Mouse (Mus musculus) kidney, adult 2 months (tissue): ENCODE measurements around the gene Ppp4r1. TPM values are rescaled to one million over a fixed set of nuclear protein-coding genes. Genes with fewer than 3 reads are reported as not detected.

ENCODE experiments used
- DNase-seq: peaks from one replicate; pipeline ENCODE4 v3.0.0; 2021
- H3K27ac ChIP-seq: fragments of 200-500 bp; 2 replicates; pipeline ENCODE4 v1.5.1; 2012; ENCODE audit warnings: low read depth, low read length, control low read depth, inconsistent platforms; ENCODE audit not compliant: insufficient read depth
- H3K27me3 ChIP-seq: fragments of 200-500 bp; replicated peaks from 2 replicates; pipeline ENCODE4 v1.6.1; 2012; ENCODE audit warnings: mild to moderate bottlenecking, moderate library complexity, low read length, inconsistent platforms; ENCODE audit not compliant: control insufficient read depth, insufficient read depth
- H3K36me3 ChIP-seq: fragments of 200-500 bp; 2 replicates; pipeline ENCODE4 v1.6.1; 2012; ENCODE audit warnings: mild to moderate bottlenecking, moderate library complexity, low read length, inconsistent platforms; ENCODE audit not compliant: control insufficient read depth, insufficient read depth
- H3K4me1 ChIP-seq: fragments of 200-500 bp; 2 replicates; pipeline ENCODE4 v1.6.1; 2011; ENCODE audit warnings: low read length; ENCODE audit not compliant: control insufficient read depth, insufficient read depth
- H3K4me3 ChIP-seq: fragments of 200-500 bp; 2 replicates; pipeline ENCODE4 v1.5.1; 2011; ENCODE audit warnings: mild to moderate bottlenecking, low read depth, low read length, control low read depth; ENCODE audit not compliant: insufficient read depth
- CTCF ChIP-seq: fragments of 200-500 bp; conservative IDR thresholded peaks from 2 replicates; pipeline ENCODE4 v1.5.1; 2011; ENCODE audit warnings: low read depth, mild to moderate bottlenecking, control low read depth, low read length, moderate library complexity, mixed read lengths; ENCODE audit not compliant: insufficient read depth, insufficient read length
- POLR2A ChIP-seq: fragments of 200-500 bp; IDR thresholded peaks from one replicate; pipeline ENCODE4 v1.6.1; 2011; ENCODE audit warnings: low read depth, low read length, control low read depth
- WGBS: fragments of 180-500 bp; shearing (Covaris S2); methylation state at CpG from one replicate; pipeline ENCODE4 v1.1.7; 2018; 5-methylcytosine and 5-hydroxymethylcytosine counted together
- polyA plus RNA-seq: library from polyadenylated mRNA; depleted of rRNA; stranded (reverse); fragments of >200 nt; gene quantifications from 2 replicates; pipeline ENCODE4 v1.2.3, GENCODE M21; 2012; rRNA removed

The Ppp4r1 gene
- polyA plus RNA-seq = 34.3 and 37.6 TPM in 2 replicates

DNA sequence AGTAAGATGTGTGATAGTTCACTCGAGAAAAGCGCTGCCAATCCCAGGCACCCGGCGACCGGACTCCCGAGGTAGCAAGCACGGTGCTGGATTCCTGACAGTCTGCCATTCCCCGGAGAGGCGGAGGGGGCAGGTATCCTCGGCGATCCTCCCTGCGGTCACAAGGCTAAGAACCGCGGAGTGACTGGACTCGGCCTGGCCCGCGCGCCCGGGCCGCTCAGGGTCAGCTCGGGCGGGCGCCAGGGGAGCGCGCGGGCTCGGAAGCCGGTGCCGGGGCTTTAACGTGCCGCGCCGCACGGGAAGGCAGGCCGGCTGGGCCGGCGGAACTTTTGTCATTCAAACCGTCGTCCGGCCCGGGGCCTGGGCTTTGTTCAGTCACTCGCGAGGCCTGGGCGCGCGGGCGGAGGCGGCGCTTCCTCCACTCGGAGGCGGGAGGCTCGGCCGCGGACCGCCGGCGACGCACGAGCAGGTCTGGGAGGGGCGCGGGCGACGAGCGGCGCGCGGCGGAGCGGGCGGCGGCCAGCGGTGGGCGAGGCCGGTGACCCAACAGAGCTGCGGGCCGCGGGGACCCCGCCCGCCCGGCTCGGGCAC lies at the start of gene Ppp4r1:
Ppp4r1 (plus strand) TSS at position 23 of the 591 bp plus-strand sequence.
- peak; percentile 92 for DNase-seq
- H3K4me1 ChIP-seq = 0 out of 2 replicates have a peak, but pooled peaks cover 8% of the 10 kb centered on the region
- peak within 1 kb of the TSS; percentile 91 for H3K27ac ChIP-seq
- no peaks in the 10 kb centered on the region for H3K27me3 ChIP-seq
- TF ChIP-seq CTCF = 0 out of 2 replicates have a peak, but pooled peaks have one; percentile 28
- no peak for TF ChIP-seq POLR2A
- H3K4me3 ChIP-seq = peak within 1 kb of the TSS; percentile 74
- WGBS = 4% methylated on average over 81 of the region's 81 CpGs
- no peaks in the 10 kb centered on the region for H3K36me3 ChIP-seq

DNA sequence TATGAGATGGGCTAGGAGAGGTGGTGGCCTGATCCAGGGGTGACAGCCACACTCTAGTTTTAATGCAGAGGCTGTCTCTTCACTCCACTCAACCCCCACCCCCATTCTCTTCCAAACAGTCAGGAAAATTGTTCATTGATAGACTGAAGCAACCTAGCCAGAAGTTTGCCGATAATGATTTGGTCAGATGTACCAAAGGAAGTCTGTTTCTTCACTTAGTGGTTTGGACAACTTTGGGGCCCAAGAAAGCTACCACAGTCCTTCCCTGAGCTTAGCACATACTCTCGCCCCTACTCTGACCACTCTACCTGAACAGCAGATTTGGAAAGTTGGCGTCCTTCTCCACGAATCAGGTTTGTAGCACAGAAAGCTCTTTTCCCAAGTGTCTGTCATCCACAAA lies 49.7 kb upstream of the Ppp4r1 start:
- 75% methylated on average over 4 of the region's 4 CpGs for WGBS
- Histone ChIP-seq H3K4me3 (no peak overlapping the region), H3K27me3 (no peaks in the 10 kb centered on the region), H3K27ac (no peak overlapping the region), H3K4me1 (no peaks in the 10 kb centered on the region), H3K36me3 (no peaks in the 10 kb centered on the region)
- no peak for DNase-seq
- no peak for TF ChIP-seq POLR2A
- no peak for TF ChIP-seq CTCF

DNA sequence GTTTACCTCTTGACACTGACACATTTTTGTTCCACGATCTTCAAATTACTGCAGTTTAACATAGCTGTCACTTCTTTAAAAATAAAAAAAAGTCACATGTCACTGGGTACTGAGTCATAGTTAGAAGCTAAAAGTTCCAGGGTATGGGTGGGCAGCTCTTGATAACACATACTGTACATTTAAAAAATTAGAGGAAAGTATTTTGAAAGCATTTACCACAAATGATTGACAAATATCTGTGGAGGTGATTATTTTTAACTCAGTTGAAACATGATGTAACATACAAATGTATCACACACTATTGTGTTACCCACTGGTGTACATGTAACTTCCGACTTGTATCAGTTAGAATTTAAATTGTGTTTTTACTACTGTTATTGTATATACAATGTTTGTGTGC lies 47.3 kb upstream of the Ppp4r1 start:
- H3K4me3 ChIP-seq = no peak overlapping the region
- no peak overlapping the region for H3K27ac ChIP-seq
- DNase-seq = no peak
- no peaks in the 10 kb centered on the region for H3K27me3 ChIP-seq
- 89% methylated on average over 2 of the region's 2 CpGs for WGBS
- no peak for TF ChIP-seq CTCF
- no peak for TF ChIP-seq POLR2A
- H3K4me1 ChIP-seq = no peaks in the 10 kb centered on the region
- no peaks in the 10 kb centered on the region for H3K36me3 ChIP-seq

DNA sequence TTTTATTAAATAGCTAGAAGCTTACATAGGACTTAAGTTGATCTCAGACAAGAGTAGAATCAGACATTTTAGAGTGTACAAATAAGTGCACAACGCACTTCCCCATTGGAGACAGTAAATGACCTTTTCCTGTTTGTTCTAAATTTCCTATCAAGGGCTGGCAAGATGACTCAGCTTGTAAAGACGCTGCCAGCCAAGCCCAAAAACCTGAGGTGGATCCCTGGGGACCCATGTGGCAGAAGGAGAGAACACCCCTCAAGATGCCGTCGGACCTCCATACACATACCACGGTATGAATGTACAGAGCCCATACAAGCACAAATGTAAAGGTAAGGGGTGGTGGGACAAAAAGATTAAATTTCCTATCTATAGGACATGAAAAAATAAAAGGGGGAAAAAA lies 45.2 kb upstream of the Ppp4r1 start:
- Histone ChIP-seq H3K4me3 (no peak overlapping the region), H3K4me1 (no peaks in the 10 kb centered on the region), H3K27ac (peak overlapping the region; percentile 28), H3K27me3 (no peaks in the 10 kb centered on the region), H3K36me3 (no peaks in the 10 kb centered on the region)
- TF ChIP-seq POLR2A (no peak), CTCF (no peak)
- peak; percentile 25 for DNase-seq
- 73% methylated on average over 5 of the region's 5 CpGs for WGBS

DNA sequence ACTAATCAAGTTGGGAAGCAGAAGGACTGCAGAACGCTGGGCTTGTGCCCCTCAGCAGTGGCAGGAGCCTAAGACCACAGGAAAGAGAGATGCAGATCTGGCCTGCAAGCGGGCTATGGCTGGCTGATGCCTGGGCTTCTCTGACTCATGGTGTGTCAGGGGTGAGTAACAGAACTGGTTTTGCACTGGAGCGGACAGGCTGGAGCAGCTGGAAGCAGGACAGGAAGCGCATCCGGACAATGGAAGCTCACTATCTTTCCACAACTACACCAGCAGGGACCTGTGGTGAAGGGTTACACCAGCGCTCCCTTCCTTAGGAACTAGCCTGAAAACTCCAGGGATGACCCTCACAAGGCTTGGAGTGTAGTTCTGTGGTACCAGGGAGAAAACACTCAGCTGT lies 44.8 kb upstream of the Ppp4r1 start:
- H3K4me1 ChIP-seq = no peaks in the 10 kb centered on the region
- peak overlapping the region; percentile 28 for H3K27ac ChIP-seq
- TF ChIP-seq CTCF (no peak), POLR2A (no peak)
- DNase-seq = peak; percentile 62
- no peaks in the 10 kb centered on the region for H3K36me3 ChIP-seq
- H3K27me3 ChIP-seq = no peaks in the 10 kb centered on the region
- WGBS = 76% methylated on average over 6 of the region's 6 CpGs
- no peak overlapping the region for H3K4me3 ChIP-seq

DNA sequence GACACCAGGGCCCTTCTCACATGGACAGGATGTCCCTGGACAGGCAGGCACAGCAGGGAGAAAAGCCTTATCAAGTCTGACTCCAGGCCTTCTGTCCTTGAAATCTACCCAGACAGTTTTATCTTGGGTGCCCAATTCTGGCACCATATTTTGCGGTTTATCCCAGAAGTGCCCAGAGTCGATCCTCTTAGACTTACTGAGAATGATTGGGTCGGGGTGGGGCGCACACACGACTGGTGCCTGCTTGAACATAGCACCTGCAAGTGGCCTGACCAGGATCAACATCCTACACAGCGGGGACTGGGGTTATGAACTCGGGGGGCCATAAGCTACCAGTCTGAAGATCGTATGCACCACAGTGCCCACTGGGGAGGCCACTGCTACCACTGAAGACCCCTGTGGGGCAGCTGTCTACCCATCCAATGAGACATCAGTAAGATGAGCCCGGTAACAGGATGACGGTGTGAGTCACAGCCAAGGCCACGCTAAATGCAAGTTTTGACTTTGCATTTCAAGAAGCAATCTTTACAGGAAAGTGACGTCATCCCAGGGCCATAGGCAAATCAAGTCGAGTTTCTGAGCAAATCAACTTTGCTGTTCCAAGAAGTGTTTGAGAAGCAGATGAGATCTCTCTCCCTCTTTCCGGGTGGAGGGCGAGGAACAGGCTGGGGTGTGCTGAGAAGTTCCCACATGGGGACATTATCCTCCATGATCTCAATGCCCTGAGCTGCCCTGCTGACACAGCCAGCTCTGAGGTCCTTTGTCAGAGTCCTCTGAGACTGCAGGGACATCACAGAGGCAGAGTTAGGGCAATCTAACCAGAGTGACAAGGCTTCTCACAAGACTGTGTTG lies 42.3 kb upstream of the Ppp4r1 start:
- DNase-seq = no peak
- H3K27ac ChIP-seq = no peak overlapping the region
- H3K36me3 ChIP-seq = no peaks in the 10 kb centered on the region
- no peak overlapping the region for H3K4me3 ChIP-seq
- H3K4me1 ChIP-seq = no peaks in the 10 kb centered on the region
- 88% methylated on average over 15 of the region's 15 CpGs for WGBS
- TF ChIP-seq CTCF (no peak), POLR2A (no peak)
- no peaks in the 10 kb centered on the region for H3K27me3 ChIP-seq

DNA sequence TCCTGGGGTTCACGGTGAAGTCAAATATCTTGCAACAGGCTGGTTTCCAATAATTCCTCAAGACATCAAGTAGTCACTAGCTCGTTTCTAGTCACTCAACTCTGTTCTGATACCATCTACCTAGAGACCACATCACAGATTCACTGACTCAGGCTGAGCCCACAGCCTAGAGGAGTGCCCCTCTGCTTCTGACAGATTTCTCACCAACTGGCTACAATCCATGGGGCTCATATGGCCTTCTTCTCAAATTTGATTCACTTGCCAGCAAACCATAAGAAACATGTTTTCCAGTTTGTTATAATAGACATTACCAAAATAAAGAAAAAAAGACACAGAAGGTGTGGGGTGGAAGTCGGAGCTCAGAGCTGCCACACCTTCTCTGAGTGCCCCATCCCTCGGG lies 40.8 kb upstream of the Ppp4r1 start:
- no peak for DNase-seq
- Histone ChIP-seq H3K4me3 (no peak overlapping the region), H3K27me3 (no peaks in the 10 kb centered on the region), H3K4me1 (no peaks in the 10 kb centered on the region), H3K27ac (no peak overlapping the region), H3K36me3 (no peaks in the 10 kb centered on the region)
- no peak for TF ChIP-seq CTCF
- WGBS = 89% methylated on average over 4 of the region's 4 CpGs
